ENCODE assay signal across 33 mouse cellular contexts in genomic region chr11:26708636-26709035, GRCm38 (mm10).
"Had no signal": no experiment of that assay in that cellular context is flagged by ENCODE, and none has a peak within 500 bp of the region (broad histone marks: within the 10 kb centered on the region; RNA-seq: fewer than 3 reads in every experiment).

No protein-coding gene starts in this region.

- H3K27me3 ChIP-seq: heart, embryonic 12.5 days; heart, embryonic 13.5 days; heart, embryonic 15.5 days; hindbrain, embryonic 13.5 days; hindbrain, embryonic 15.5 days; intestine, embryonic 15.5 days; kidney, embryonic 15.5 days had no signal

- H3K9ac ChIP-seq: heart, embryonic 12.5 days; heart, embryonic 13.5 days; heart, embryonic 15.5 days; hindbrain, embryonic 13.5 days; hindbrain, embryonic 14.5 days; hindbrain, embryonic 15.5 days; intestine, embryonic 15.5 days; kidney, embryonic 15.5 days had no signal

- H3K36me3 ChIP-seq: heart, embryonic 10.5 days; heart, embryonic 12.5 days; heart, embryonic 13.5 days; heart, embryonic 15.5 days; hindbrain, embryonic 10.5 days; hindbrain, embryonic 13.5 days; hindbrain, embryonic 15.5 days; intestine, embryonic 15.5 days; kidney, embryonic 15.5 days had no signal

- H3K4me1 ChIP-seq: heart, embryonic 10.5 days; heart, embryonic 12.5 days; heart, embryonic 13.5 days; heart, embryonic 15.5 days; hindbrain, embryonic 10.5 days; hindbrain, embryonic 13.5 days; hindbrain, embryonic 15.5 days; intestine, embryonic 15.5 days; kidney, embryonic 15.5 days had no signal

- H3K4me2 ChIP-seq: heart, embryonic 11.5 days; heart, embryonic 12.5 days; heart, embryonic 13.5 days; heart, embryonic 15.5 days; hindbrain, embryonic 13.5 days; hindbrain, embryonic 14.5 days; hindbrain, embryonic 15.5 days; intestine, embryonic 15.5 days; kidney, embryonic 15.5 days had no signal

- H3K4me3 ChIP-seq: heart, embryonic 10.5 days; heart, embryonic 12.5 days; heart, embryonic 13.5 days; heart, embryonic 15.5 days; hindbrain, embryonic 10.5 days; hindbrain, embryonic 13.5 days; hindbrain, embryonic 15.5 days; intestine, embryonic 15.5 days; kidney, embryonic 15.5 days; layer of hippocampus, adult 2 months; left cerebral cortex, adult 2 months had no signal

- DNase-seq: heart, postnatal 10 days; heart, postnatal 14 days; heart, postnatal 36 days; heart, postnatal 4 days; kidney, adult 11 months; kidney, adult 2 months; kidney, adult 8-10 months; kidney, adult 9 months; kidney, postnatal 10 days; kidney, postnatal 14 days; kidney, postnatal 25 days; kidney, postnatal 36 days; kidney, postnatal 4 days; layer of hippocampus, adult 9-11 months; layer of hippocampus, postnatal 36 days had no signal

- ATAC-seq: hindbrain, embryonic 16.5 days; hindbrain, postnatal 0 days; inflammation-experienced regulatory T-cells, adult 6 months; intestine, embryonic 15.5 days; intestine, embryonic 16.5 days; intestine, postnatal 0 days had no signal

- H3K9me3 ChIP-seq: heart, embryonic 10.5 days; heart, embryonic 12.5 days; heart, embryonic 13.5 days; heart, embryonic 15.5 days; hindbrain, embryonic 10.5 days; hindbrain, embryonic 13.5 days; hindbrain, embryonic 15.5 days; intestine, embryonic 15.5 days; kidney, embryonic 15.5 days had no signal

- H3K27ac ChIP-seq: heart, embryonic 10.5 days; heart, embryonic 13.5 days; heart, embryonic 15.5 days; hindbrain, embryonic 10.5 days; hindbrain, embryonic 13.5 days; hindbrain, embryonic 14.5 days; hindbrain, embryonic 15.5 days; hindbrain, postnatal 0 days; intestine, embryonic 15.5 days; kidney, embryonic 15.5 days; layer of hippocampus, adult 2 months; left cerebral cortex, adult 2 months had no signal
